Mouse (Mus musculus) testis, adult 2 months (tissue): ENCODE data around the gene Mad1l1. TPM values are rescaled to one million over a fixed set of nuclear protein-coding genes. Genes with fewer than 3 reads are reported as not detected.

Source experiments
- H3K27ac ChIP-seq: fragments of 200-500 bp; 2 replicates; pipeline ENCODE4 v1.5.1; 2012; ENCODE audit warnings: low read depth, low read length; ENCODE audit not compliant: control insufficient read depth, insufficient read depth
- H3K27me3 ChIP-seq: fragments of 200-500 bp; 2 replicates; pipeline ENCODE4 v1.6.1; 2012; ENCODE audit warnings: mild to moderate bottlenecking, low read length, moderate library complexity; ENCODE audit not compliant: control insufficient read depth, insufficient read depth
- H3K36me3 ChIP-seq: fragments of 200-500 bp; 2 replicates; pipeline ENCODE4 v1.6.1; 2012; ENCODE audit warnings: mild to moderate bottlenecking, low read length; ENCODE audit not compliant: control insufficient read depth, insufficient read depth
- H3K4me1 ChIP-seq: fragments of 200-500 bp; 2 replicates; pipeline ENCODE4 v1.6.1; 2012; ENCODE audit warnings: low read length; ENCODE audit not compliant: control insufficient read depth, insufficient read depth
- H3K4me3 ChIP-seq: fragments of 200-500 bp; 2 replicates; pipeline ENCODE4 v1.5.1; 2012; ENCODE audit warnings: low read depth, mild to moderate bottlenecking, low read length, moderate library complexity, mixed read lengths; ENCODE audit not compliant: control insufficient read depth
- CTCF ChIP-seq: fragments of 200-500 bp; IDR thresholded peaks from 2 replicates; pipeline ENCODE4 v1.5.1; 2012; ENCODE audit warnings: low read depth, mild to moderate bottlenecking, inconsistent platforms, low read length, moderate library complexity; ENCODE audit not compliant: control insufficient read depth, insufficient read depth, insufficient replicate concordance
- POLR2A ChIP-seq: fragments of 200-500 bp; IDR thresholded peaks from 2 replicates; pipeline ENCODE4 v1.6.1; 2012; ENCODE audit warnings: low read depth, mild to moderate bottlenecking, inconsistent platforms, low read length, moderate library complexity; ENCODE audit not compliant: control insufficient read depth
- polyA plus RNA-seq: library from polyadenylated mRNA; depleted of rRNA; stranded (reverse); fragments of >200 nt; gene quantifications from 2 replicates; pipeline ENCODE4 v1.2.3, GENCODE M21; 2012

The Mad1l1 gene
- polyA plus RNA-seq, 1 experiment = 16.7 TPM

DNA sequence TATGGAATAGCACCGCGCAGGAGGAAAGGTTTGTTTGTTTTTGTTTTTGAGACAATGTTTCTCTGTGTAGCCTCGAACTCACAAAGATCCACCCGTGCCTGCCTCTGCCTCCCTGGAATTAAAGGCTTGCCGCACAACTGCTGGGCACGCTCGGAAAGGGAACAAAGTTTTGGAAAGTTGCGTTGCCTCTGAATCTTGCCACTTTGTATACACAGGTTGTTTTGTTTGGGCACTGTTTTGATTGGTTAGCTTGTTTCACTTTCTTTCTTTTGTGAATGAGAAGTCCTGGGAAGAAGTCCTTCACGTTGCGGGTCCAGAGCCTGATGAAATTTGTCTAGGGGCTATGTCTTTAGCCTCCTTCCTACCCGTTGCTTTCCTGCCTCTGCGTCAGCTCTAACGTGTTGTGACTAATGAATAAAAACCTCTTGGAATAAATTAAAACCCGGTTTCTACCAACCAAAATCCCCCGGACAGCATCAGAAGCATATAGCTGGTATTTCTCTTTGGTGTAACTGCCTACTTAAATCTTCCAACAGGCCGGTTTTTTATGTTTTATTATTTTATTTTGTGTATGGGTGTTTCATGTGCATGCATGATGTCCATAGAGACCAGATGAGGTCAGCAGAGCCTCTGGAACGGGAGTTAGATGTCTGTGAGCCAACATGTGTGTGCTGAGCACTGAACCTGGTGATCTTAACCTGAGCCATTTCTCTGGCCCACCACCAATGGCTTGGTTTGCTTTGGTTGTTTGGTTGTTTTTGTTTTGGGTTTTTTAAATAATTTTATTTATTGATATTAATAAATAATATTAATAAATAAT, 614 bp upstream of the Mad1l1 start:
- Histone ChIP-seq H3K36me3 (no peaks in the 10 kb centered on the region), H3K4me3 (peak overlapping the region; percentile 96), H3K4me1 (peaks cover 5% of the 10 kb centered on the region), H3K27ac (peak overlapping the region; percentile 70), H3K27me3 (no peaks in the 10 kb centered on the region)
- no peak for TF ChIP-seq CTCF
- no peak for TF ChIP-seq POLR2A

DNA sequence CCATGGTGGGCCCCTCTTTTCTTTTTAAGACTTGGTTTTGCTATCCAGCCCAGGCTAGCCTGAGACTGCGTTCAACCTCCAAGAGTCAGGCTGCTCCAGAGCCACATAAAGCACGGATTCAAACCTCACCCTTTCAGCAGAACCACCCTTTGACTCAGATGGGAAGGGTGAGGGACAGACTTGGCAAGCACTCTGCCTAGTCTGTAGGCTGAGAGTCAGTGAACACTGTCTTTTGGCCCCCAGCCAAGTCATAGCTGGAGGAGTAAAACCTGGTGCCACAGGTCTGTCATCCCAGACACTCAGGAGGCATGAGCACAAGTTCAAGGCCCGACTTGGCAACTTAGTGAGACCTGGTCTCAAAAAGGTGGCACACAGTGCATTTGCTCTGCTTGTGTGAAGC, 4.6 kb downstream of the Mad1l1 start:
- no peak for TF ChIP-seq CTCF
- no peak for TF ChIP-seq POLR2A
- peaks cover 3% of the 10 kb centered on the region for H3K4me1 ChIP-seq
- H3K4me3 ChIP-seq = no peak overlapping the region
- H3K27ac ChIP-seq = no peak overlapping the region
- H3K36me3 ChIP-seq = no peaks in the 10 kb centered on the region; the same call in 1 of the 2 replicates
- H3K27me3 ChIP-seq = no peaks in the 10 kb centered on the region

DNA sequence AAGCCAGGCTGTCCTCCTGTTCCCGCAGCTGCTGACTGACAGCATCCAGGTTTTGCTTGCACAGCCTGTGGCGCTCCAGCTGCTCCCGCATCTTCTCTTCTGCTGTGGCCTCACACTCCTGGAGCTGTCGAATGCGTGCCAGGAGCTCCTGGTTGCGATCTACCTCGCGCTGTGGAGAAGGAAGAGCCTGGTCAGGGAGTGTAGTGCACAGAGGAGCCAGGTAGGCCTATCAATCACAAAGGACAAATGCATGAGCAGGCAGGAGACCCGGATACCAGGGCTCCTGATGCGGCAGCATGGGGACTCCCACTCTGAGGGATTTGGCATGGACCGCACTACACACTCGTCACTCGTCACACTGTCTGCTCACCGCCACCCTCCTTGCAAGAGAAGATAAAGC, 13.8 kb downstream of the Mad1l1 start:
- TF ChIP-seq CTCF = no peak
- no peak overlapping the region for H3K27ac ChIP-seq
- no peaks in the 10 kb centered on the region for H3K27me3 ChIP-seq
- no peaks in the 10 kb centered on the region for H3K36me3 ChIP-seq
- H3K4me3 ChIP-seq = no peak overlapping the region
- no peaks in the 10 kb centered on the region for H3K4me1 ChIP-seq

DNA sequence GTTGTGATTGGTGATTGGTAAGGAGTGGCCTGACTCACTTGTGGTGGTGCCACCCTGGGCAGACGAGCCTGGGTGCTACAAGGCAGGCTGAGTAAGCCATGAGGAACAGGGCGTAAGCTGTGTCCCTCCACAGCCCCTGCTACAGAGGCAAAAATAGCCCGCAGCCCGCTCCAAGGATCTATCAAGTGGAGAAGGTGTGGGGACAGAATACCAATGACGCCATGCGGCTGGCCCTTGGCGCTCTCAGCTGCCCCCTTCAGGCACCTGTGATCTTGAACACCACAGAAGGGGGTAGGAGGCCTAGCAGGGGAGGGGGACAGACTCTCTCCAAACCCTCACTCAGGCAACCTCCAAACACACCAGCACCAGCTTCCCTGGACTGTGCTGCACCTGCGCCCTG, 15.3 kb downstream of the Mad1l1 start:
- TF ChIP-seq POLR2A (no peak), CTCF (no peak)
- H3K36me3 ChIP-seq = no peaks in the 10 kb centered on the region; the same call in 1 of the 2 replicates

DNA sequence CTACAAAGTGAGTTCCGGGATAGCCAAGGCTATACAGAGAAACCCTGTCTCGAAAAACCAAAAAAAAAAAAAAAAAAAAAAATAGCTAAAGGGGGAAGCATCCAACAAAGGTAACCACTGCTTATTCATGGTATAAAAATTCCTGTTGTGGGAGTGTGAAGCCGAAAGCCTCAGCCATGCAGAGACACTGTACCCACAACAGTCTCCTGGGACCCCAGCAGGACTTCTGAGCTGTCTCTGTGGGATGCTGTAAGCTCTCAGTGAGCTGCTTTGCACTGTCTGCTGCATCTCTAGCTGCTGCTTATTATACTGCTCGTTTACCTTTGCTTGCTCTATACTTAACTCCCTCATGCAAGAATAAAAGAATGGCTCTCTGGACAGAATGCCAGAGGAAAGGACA, 23.1 kb downstream of the Mad1l1 start:
- Histone ChIP-seq H3K36me3 (peaks cover 3% of the 10 kb centered on the region), H3K27ac (no peak overlapping the region), H3K4me3 (no peak overlapping the region), H3K4me1 (no peaks in the 10 kb centered on the region), H3K27me3 (no peaks in the 10 kb centered on the region)
- TF ChIP-seq POLR2A (no peak), CTCF (no peak)

More for the DNA sequence above, 15.3 kb downstream of the Mad1l1 start:
- Histone ChIP-seq H3K27ac (no peak overlapping the region), H3K27me3 (no peaks in the 10 kb centered on the region), H3K4me3 (no peak overlapping the region), H3K4me1 (no peaks in the 10 kb centered on the region)

DNA sequence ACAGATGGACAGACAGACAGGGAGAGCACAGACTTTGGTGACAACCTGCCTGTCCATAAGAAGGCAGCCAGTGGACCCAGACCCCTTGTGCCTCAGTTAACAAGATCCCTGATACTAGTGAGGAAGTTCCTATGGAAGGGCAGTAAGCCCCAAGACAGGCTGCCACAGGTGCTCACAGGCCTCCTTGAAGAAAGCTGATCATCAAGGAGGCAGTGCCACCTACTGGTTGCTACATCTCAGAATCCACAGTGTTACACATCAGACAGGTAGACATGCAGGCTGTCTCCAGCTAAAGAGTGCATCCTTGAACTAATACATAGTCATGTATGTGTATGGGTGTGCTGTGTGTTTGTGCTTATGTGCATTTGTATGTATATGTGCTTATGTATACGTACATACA, 29.2 kb downstream of the Mad1l1 start:
- no peaks in the 10 kb centered on the region; the same call in 1 of the 2 replicates for H3K36me3 ChIP-seq
- no peaks in the 10 kb centered on the region for H3K27me3 ChIP-seq
- no peak overlapping the region for H3K27ac ChIP-seq
- no peaks in the 10 kb centered on the region for H3K4me1 ChIP-seq
- TF ChIP-seq CTCF = peak; percentile 20; the same call in 1 of the 2 replicates
- TF ChIP-seq POLR2A = no peak
- no peak overlapping the region for H3K4me3 ChIP-seq

DNA sequence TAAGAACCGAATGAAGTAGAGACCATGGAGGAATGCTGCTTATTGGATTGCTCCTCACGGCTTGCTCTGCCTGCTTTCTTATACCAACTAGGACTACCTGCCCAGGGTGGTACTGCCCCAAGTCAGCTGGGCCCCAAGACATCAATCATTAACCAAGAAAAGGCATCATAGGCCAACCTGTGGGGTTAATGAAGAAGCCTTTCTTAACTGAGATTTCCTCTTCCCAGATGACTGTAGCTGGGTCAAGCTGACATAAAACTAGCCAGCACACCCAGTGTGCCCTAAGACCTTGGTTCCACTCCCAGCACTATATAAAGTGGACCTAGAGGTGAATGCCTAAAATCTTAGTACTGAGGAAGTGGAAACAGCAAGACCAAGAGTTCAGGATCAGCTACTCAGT, 32.2 kb downstream of the Mad1l1 start:
- Histone ChIP-seq H3K4me1 (no peaks in the 10 kb centered on the region), H3K27me3 (no peaks in the 10 kb centered on the region), H3K27ac (no peak overlapping the region), H3K36me3 (no peaks in the 10 kb centered on the region), H3K4me3 (no peak overlapping the region)
- TF ChIP-seq CTCF (no peak), POLR2A (no peak)

DNA sequence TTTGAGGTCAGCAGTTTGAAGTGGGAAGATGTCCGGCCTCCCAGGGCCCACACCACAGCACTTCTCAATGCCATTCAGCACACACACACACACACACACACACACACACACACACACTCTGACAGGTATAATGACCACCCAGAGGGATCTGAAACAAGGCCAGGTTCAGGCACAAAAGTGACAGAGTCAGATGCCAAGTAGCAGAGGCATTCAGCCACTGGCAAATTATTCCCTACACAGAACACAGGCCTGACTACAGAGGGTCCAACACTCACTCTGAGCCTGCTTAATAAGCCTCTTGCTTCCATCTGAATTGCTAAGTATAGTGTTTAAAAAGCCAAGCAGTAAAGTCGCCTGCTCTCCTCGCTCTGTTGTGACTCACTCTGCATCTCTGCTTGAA, 33.1 kb downstream of the Mad1l1 start:
- no peak overlapping the region for H3K27ac ChIP-seq
- no peaks in the 10 kb centered on the region for H3K27me3 ChIP-seq
- H3K4me3 ChIP-seq = no peak overlapping the region
- H3K4me1 ChIP-seq = no peaks in the 10 kb centered on the region
- no peaks in the 10 kb centered on the region for H3K36me3 ChIP-seq
- TF ChIP-seq POLR2A (no peak), CTCF (no peak)
